Mouse (Mus musculus) neutrophil, adult 59 days (primary cell): ENCODE data around the gene Usp28. TPM values are rescaled to one million over a fixed set of nuclear protein-coding genes. Genes with fewer than 3 reads are reported as not detected.

Source experiments
- total RNA-seq, 2 experiments: library from RNA; stranded (reverse); gene quantifications; 1 replicate in 1 of 2; 2 replicates in 1 of 2; pipeline ENCODE4 v1.2.4; 2023

Usp28 gene
- total RNA-seq: 10 to 100 TPM in 1 of 2 experiments, 1 to 10 TPM in 1; 9.7 to 10.8 TPM

GRCm38 (mm10) chr9:48984845-48985707, at the start of gene Usp28:
Gene Usp28, plus strand, starts transcription at chr9:48985375.

GRCm38 (mm10) chr9:48964587-48965040, 20.6 kb upstream of the Usp28 start, which contains the start of gene Htr3b:
Gene Htr3b, minus strand, starts transcription at chr9:48964990.

GRCm38 (mm10) chr9:49055333-49056205, 70.4 kb downstream of the Usp28 start, which contains the start of gene Zw10:
Gene Zw10, plus strand, starts transcription at chr9:49055613.

GRCm38 (mm10) chr9:49081107-49081506, 95.9 kb downstream of the Usp28 start, which contains the start of gene Tmprss5:
Gene Tmprss5, plus strand, starts transcription at chr9:49081260.

Other genes with a start within 250 kb of the Usp28 start
- 1 to 10 TPM; 6.6 to 7.6 TPM for gene Zbtb16, start 149.2 kb upstream of the Usp28 start, total RNA-seq
- gene Htr3a, start 74.3 kb upstream of the Usp28 start, total RNA-seq: not detected
- not detected for gene Htr3b, start 20.4 kb upstream of the Usp28 start, total RNA-seq
- gene Zw10, start 70.2 kb downstream of the Usp28 start, total RNA-seq: 10 to 100 TPM; 19.4 to 22.0 TPM
- gene Tmprss5, start 95.9 kb downstream of the Usp28 start, total RNA-seq: not detected